In genomic region chr1:125407220-125407619, GRCm38 (mm10) we compare ENCODE assay signal across 25 mouse cellular contexts. TPM values are rescaled to one million over a fixed set of nuclear protein-coding genes. Genes with fewer than 3 reads are reported as not detected.
A peak's percentile ranks its signal among the peaks of the same experiment; 100 is the strongest.
DNase-seq lines count a peak whose midpoint lies in the region; ATAC-seq and TF ChIP-seq lines count a peak whose summit lies in the region.
"Had no signal": no experiment of that assay in that cellular context is flagged by ENCODE, and none has a peak within 500 bp of the region (broad histone marks: within the 10 kb centered on the region; RNA-seq: fewer than 3 reads in every experiment).

No protein-coding gene starts in this region.

- 65% methylated on average over 6 of the region's 6 CpGs for WGBS in kidney, adult 2 months
- WGBS in kidney, embryonic 16.5 days, result 89% methylated on average over 6 of the region's 6 CpGs
- WGBS in limb, embryonic 10.5 days, result 95% methylated on average over 6 of the region's 6 CpGs

- peaks cover 8% of the 10 kb centered on the region for H3K36me3 ChIP-seq in kidney, adult 2 months (ENCODE audit: control insufficient read depth, insufficient read depth, low read length)
- H3K36me3 ChIP-seq in kidney, embryonic 16.5 days (ENCODE audit: insufficient read depth, low read length), result peaks cover 40% of the 10 kb centered on the region
- peaks cover 81% of the 10 kb centered on the region for H3K36me3 ChIP-seq in limb, embryonic 10.5 days

- H3K27ac ChIP-seq in kidney, adult 2 months (ENCODE audit: insufficient read depth, low read depth, low read length), result peak overlapping the region; percentile 80
- H3K27ac ChIP-seq in kidney, embryonic 16.5 days (ENCODE audit: low read length), result peak overlapping the region; percentile 43; the same call in 1 of the 2 replicates
- no peak overlapping the region for H3K27ac ChIP-seq in limb, embryonic 10.5 days
- H3K27ac ChIP-seq: forebrain, embryonic 10.5 days; forebrain, embryonic 13.5 days; heart, adult 2 months; heart, embryonic 10.5 days; heart, embryonic 13.5 days; hindbrain, embryonic 12.5 days; hindbrain, embryonic 15.5 days had no signal

- ATAC-seq in kidney, embryonic 16.5 days (ENCODE audit: low FRiP score, low TSS enrichment), result 0 out of 2 replicates have a peak, but pooled peaks have one; percentile 19
- ATAC-seq: CD4-positive, CD25-positive, alpha-beta regulatory T cell, adult 4 months; forebrain, embryonic 13.5 days; forebrain, embryonic 16.5 days had no signal

- no peak overlapping the region for H3K9ac ChIP-seq in kidney, embryonic 16.5 days (replicated peaks; ENCODE audit: low read length)
- H3K9ac ChIP-seq: forebrain, embryonic 13.5 days; heart, embryonic 13.5 days; hindbrain, embryonic 12.5 days; hindbrain, embryonic 15.5 days had no signal

- H3K9me3 ChIP-seq in kidney, embryonic 16.5 days (ENCODE audit: low read length), result no peaks in the 10 kb centered on the region
- H3K9me3 ChIP-seq in limb, embryonic 10.5 days (replicated peaks), result no peaks in the 10 kb centered on the region
- H3K9me3 ChIP-seq: forebrain, embryonic 10.5 days; forebrain, embryonic 13.5 days; heart, embryonic 10.5 days; heart, embryonic 13.5 days; hindbrain, embryonic 12.5 days; hindbrain, embryonic 15.5 days had no signal

- TF ChIP-seq POLR2A in kidney, adult 2 months (IDR thresholded peaks at IDR 0.05; ENCODE audit: low read depth, low read length), result no peak

- DNase-seq in kidney, adult 2 months, result peak; percentile 74
- no peak for DNase-seq in kidney, postnatal 4 days
- DNase-seq in kidney, adult 9 months, result peak; percentile 71
- peak; percentile 30 to 54 for DNase-seq in kidney, postnatal 25 days
- no peak for DNase-seq in heart, postnatal 14 days
- DNase-seq in limb, embryonic 10.5 days (ENCODE audit: low spot score), result no peak
- DNase-seq: adrenal gland, adult 8-10 months; adrenal gland, postnatal 25 days; cerebellum, adult 11-12 months; cerebellum, adult 8-10 months; cerebellum, postnatal 10 days; cerebellum, postnatal 36 days; embryo, embryonic 11 days; gastrocnemius, postnatal 10 days; gastrocnemius, postnatal 36 days; heart, adult 2 months had no signal

- peaks cover 7% of the 10 kb centered on the region; the same call in 1 of the 2 replicates for H3K4me1 ChIP-seq in kidney, adult 2 months (ENCODE audit: control insufficient read depth, insufficient read depth, low read length)
- H3K4me1 ChIP-seq in kidney, embryonic 16.5 days (ENCODE audit: insufficient read depth, low read length), result no peaks in the 10 kb centered on the region
- no peaks in the 10 kb centered on the region for H3K4me1 ChIP-seq in limb, embryonic 10.5 days
- H3K4me1 ChIP-seq: forebrain, embryonic 10.5 days; forebrain, embryonic 13.5 days; heart, embryonic 10.5 days; heart, embryonic 13.5 days; hindbrain, embryonic 12.5 days; hindbrain, embryonic 15.5 days had no signal

- H3K4me2 ChIP-seq in kidney, embryonic 16.5 days (replicated peaks; ENCODE audit: low read depth, low read length), result no peak overlapping the region
- H3K4me2 ChIP-seq: forebrain, embryonic 13.5 days; heart, embryonic 13.5 days; hindbrain, embryonic 12.5 days; hindbrain, embryonic 15.5 days had no signal

- intact Hi-C loops in heart, postnatal 14 days (cut with DNase I), result no loop called here

- H3K27me3 ChIP-seq in kidney, adult 2 months (replicated peaks; ENCODE audit: control insufficient read depth, insufficient read depth, low read length), result no peaks in the 10 kb centered on the region
- H3K27me3 ChIP-seq in kidney, embryonic 16.5 days (ENCODE audit: insufficient read depth, low read length), result no peaks in the 10 kb centered on the region
- H3K27me3 ChIP-seq in limb, embryonic 10.5 days (ENCODE audit: low read depth, poor library complexity, severe bottlenecking), result no peaks in the 10 kb centered on the region
- H3K27me3 ChIP-seq: forebrain, embryonic 13.5 days; heart, embryonic 13.5 days; hindbrain, embryonic 12.5 days; hindbrain, embryonic 15.5 days had no signal

- TF ChIP-seq CTCF in kidney, adult 2 months (conservative IDR thresholded peaks at IDR 0.05; ENCODE audit: insufficient read depth, insufficient read length, low read depth, low read length), result no peak

- no peak overlapping the region for H3K4me3 ChIP-seq in kidney, adult 2 months (ENCODE audit: insufficient read depth, low read depth, low read length)
- H3K4me3 ChIP-seq in kidney, embryonic 16.5 days (ENCODE audit: low read length), result no peak overlapping the region
- no peak overlapping the region for H3K4me3 ChIP-seq in limb, embryonic 10.5 days
- H3K4me3 ChIP-seq: forebrain, embryonic 10.5 days; forebrain, embryonic 13.5 days; heart, adult 2 months; heart, embryonic 10.5 days; heart, embryonic 13.5 days; hindbrain, embryonic 12.5 days; hindbrain, embryonic 15.5 days had no signal

RNA-seq across cellular contexts. Expression of gene Actr3, which starts 28.3 kb away (rescaled TPM):
- polyA plus RNA-seq in kidney, adult 2 months (2012; rRNA removed), result 38.6 and 55.6 TPM in 2 replicates
- 272 and 303 TPM in 2 replicates for polyA plus RNA-seq in kidney, embryonic 16.5 days (2015; fragmentation: Nextera tagmentation; extraction: Ambion mirVana)
- total RNA-seq in heart, postnatal 14 days (2021), result 100 to 1,000 TPM; 150 to 185 TPM
- 230 and 231 TPM in 2 replicates for polyA plus RNA-seq in limb, embryonic 10.5 days (2016; fragmentation: Nextera tagmentation; extraction: Ambion mirVana)

Comparison
In these comparisons a context has a peak if more than half of its experiments do, and no peak if none do; other contexts are left out.
1. DNase-seq: peak in kidney, adult 2 months (single experiment), kidney, adult 9 months (single experiment) and kidney, postnatal 25 days (2 of 2); none in kidney, postnatal 4 days (0 of 2), heart, postnatal 14 days (0 of 2) and limb, embryonic 10.5 days (single experiment).